Mouse (Mus musculus): Measurements from ENCODE around the gene Klhl40. TPM values are rescaled to one million over a fixed set of nuclear protein-coding genes. Genes with fewer than 3 reads are reported as not detected.

The Klhl40 gene
- total RNA-seq, 2 experiments from 2014 or later = 113 to 118 TPM

GRCm38 (mm10) chr9:121826356-121826755 lies 48.9 kb downstream of the Klhl40 start:
- no peak for DNase-seq

GRCm38 (mm10) chr9:121828314-121828713 lies 50.9 kb downstream of the Klhl40 start:
- DNase-seq = no peak

GRCm38 (mm10) chr9:121829270-121829992 lies 52.0 kb downstream of the Klhl40 start:
- no peak for DNase-seq

- peak; percentile 58 for DNase-seq
These were observed 53.0 kb downstream of the Klhl40 start for GRCm38 (mm10) chr9:121830243-121830955.

- DNase-seq = peak; percentile 85
These were observed 53.5 kb downstream of the Klhl40 start for GRCm38 (mm10) chr9:121830956-121831293.

Other genes with a start within 250 kb of the Klhl40 start
- under 1 TPM in 1 of 2 experiments, not detected in 1; 0.81 TPM for gene Lyzl4, start 135.5 kb upstream of the Klhl40 start, total RNA-seq (2021)
- gene Vipr1, start 134.9 kb upstream of the Klhl40 start, total RNA-seq (2021) = under 1 TPM; 0.61 to 0.99 TPM
- 1 to 10 TPM; 4.7 to 5.5 TPM for gene Sec22c, start 72.1 kb upstream of the Klhl40 start, total RNA-seq (2021)
- gene Ss18l2, start 67.3 kb upstream of the Klhl40 start, total RNA-seq (2021) = 10 to 100 TPM; 80.2 to 85.8 TPM
- gene Nktr, start 58.4 kb upstream of the Klhl40 start, total RNA-seq (2021) = 10 to 100 TPM; 36.5 to 57.9 TPM
- 10 to 100 TPM; 72.2 to 76.5 TPM for gene Zfp651, start 18.3 kb upstream of the Klhl40 start, total RNA-seq (2021)
- gene Hhatl, start 14.9 kb downstream of the Klhl40 start, total RNA-seq (2021) = 100 to 1,000 TPM; 256 to 285 TPM
- gene Ccdc13, start 61.9 kb downstream of the Klhl40 start, total RNA-seq (2021) = under 1 TPM; 0.79 to 0.85 TPM
- gene Higd1a, start 80.8 kb downstream of the Klhl40 start, total RNA-seq (2021) = 10 to 100 TPM; 75.4 to 98.1 TPM
- 1 to 10 TPM; 1.6 to 2.2 TPM for gene Ackr2, start 120.7 kb downstream of the Klhl40 start, total RNA-seq (2021)
- not detected for gene Cyp8b1, start 138.7 kb downstream of the Klhl40 start, total RNA-seq (2021)
- 1 to 10 TPM; 6.4 to 7.8 TPM for gene Fam198a, start 173.4 kb downstream of the Klhl40 start, total RNA-seq (2021)
- gene Pomgnt2, start 219.5 kb downstream of the Klhl40 start, total RNA-seq (2021) = 1 to 10 TPM; 6.5 to 7.0 TPM